Mouse (Mus musculus): ENCODE measurements at regions not wholly inside any gene's neighbourhood (a gene's known extent, or its start where the extent isn't known, plus 50 kb on each side); places are given as distances from the start of the nearest gene placed in this dataset.

DNA sequence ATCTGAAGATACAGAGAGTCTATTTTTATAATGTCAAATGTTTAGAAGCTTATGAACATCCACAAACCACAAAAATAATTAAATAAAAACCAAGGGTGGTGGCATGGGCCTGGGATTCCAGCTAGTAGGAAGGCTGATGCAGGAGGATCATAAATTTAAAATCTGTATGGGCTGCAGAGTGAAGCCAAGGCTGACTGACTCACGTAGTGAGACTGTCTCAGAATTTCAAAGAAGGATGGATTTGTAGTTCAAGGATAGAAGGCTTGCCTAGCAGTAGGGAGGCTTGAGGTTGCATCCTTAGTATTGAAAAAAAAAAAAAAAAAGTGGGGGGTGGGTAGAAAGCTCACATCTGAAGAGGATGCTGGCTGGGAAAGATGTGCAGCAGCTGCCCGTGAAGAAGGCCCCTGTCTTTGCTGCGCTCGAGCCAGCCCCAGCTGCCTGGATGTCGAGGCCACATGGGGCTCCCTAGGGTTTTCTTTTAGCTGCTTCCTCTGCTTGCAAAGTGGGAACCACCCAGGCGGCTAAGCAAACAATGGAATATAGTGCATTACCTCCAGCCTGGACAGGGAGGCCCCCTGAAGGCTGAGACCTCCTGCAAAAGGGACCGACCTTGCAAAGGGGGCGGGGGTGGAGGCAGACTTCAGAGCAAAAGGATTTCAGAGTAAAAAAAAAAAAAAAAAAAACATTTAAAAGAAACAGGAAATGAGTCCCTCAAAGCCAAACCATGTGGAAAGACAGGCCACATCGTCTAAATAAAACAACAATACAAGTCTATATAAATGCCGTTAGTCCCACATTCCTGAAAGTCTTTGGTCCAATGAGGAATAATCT, 101.3 kb downstream of the Tmco5 start:
- DNase-seq = peak; percentile 77

DNA sequence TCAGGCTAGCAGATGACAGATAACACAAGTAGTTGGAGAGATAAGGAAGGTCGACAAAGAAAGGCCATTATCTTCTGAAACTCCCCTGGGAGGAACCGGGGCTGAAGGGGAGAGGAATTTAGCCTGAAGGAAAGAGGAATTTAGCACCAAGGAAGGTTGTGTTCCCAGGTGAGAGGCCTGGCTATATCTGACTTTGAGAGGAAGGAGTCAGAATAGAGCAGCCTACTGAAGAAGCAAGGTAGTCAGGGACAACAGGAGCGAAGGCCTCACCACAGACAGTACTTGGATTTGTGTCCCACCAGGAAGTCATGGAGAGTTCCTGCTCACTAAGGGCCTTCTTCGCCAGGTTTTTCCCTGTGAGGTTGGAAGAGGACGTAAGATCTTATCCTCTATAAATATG, 102.2 kb downstream of the Tmco5 start:
- no peak for DNase-seq

DNA sequence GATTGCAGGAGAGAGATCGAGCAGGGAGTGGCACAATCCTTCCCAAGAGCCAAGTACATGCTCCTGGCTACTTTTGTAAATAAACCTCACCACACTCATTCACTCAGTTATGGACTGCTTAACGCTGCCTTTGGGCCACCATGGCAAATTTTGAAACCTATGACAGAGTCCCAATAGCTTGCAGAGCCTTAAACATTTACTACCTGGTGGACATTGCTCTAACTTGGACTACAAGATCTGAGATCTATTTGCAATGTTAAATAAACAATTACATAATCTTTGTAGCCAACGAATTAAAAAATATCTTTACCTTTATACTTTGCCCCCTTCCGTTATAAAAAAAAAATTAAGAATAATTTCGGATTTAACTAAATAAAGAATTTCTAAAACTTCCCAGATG, 104.9 kb downstream of the Tmco5 start:
- no peak for DNase-seq

DNA sequence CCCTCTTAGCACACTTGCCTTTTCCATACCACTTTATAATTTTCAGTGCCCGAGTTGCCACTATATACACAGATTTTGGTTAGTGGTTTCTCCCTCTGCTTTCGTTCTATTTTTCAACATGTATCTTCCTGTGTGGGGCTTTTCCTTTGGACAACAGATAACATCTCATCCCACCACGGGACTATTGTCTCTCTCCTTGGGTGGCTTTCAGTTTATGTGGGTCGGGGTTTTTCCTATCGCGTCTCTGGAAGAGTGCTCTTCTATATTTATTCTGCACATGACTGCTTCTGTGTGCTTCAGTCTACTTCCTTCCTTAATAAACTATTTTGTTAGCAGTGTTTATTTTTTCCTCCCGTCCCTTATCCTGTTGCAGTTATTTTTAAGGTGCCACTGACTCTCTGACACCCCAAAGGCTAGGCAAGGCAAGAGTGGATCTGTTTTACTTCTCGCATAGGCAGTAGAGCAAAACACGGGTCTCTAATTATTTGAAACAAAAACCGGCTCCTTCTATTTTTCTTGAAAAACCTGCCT, 105.4 kb downstream of the Tmco5 start:
- no peak for DNase-seq

DNA sequence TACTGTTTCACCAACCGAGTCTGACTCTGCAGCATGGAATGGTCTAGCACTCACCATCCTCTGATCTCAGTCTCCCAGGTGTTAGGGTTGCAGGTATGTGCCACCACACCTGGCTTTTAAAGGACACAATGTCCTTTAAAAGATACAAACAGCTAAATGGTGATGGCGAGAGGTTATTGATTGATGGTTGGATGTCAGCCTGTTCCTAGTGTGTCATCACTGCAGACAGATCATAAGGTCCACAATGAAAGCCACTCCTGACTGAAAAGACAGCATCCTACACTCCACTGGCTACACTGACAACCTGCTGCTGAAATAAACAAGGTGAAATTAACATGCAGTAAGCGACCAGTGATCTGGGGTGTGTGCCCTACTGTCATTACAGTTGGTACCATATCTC, 106.1 kb downstream of the Tmco5 start:
- DNase-seq = no peak

DNA sequence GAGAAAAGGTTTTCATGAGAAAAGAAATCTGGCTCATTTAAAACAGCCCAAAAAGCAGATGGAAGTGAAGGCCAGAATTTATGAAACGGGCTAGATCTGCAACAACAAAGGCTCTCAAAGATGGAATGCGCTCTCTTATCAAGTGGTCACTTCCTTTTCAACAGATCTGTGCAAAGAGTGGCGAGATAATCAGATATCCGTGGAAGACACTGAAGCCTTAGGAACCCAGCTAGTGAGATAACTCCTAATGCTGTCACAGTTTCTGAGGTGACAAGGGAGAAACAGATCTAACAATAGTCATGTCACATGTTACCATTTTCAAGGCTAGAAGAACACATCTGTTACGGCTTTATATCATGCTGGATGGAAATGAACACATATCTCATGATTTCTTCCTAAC, 107.1 kb downstream of the Tmco5 start:
- DNase-seq = no peak

DNA sequence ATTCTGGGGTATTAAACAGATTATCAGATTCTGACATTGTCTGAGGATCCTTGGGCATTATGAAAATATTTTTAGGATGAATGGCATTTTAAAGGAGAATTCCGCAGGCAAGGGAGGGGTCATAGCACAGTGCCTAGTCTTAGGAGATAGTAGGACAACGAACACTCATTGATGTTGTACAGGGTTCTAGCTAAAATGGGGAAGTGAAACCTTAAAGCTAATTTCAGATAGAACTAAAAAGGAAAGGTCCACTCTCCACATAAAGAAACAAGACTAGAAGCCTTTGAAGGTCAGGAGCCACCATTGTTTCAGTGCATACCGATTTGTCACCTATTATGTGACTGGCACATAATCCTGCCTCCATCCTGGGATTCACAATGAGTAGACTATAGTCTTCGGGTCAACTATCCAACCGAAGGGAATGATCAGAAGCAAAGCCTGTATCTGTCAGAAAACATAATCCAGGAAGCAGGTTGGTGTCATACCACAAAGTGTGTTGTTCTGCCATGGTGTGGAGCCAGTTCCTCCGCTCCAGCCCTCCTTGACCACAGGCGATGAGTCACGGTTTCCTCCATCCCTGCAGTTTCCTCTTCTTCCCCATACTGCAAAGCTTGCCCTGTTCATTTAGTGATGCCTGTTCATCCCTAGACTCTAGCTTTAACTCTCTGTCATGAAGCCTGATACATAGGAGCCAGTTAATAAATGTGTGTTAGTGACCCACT, 110.6 kb downstream of the Tmco5 start:
- DNase-seq = no peak

DNA sequence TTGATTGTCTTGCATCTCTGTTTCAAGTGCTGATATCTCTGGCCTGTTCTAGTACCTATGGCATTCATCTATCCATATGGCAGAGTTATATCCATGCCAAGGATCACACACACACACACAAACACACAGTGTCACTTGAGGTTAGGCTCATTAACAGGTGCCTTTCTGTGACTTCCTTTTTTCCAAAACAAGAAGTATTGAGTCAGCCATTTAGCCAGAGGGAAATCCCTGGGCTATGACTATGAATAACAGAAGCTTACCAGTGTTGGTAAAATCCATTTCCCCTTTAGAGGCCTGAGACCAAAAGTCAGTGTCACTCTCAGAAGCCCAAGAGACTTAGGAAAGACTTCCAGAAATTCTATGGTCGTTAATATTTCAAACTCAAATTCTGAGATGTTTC, 111.6 kb downstream of the Tmco5 start:
- no peak for DNase-seq

DNA sequence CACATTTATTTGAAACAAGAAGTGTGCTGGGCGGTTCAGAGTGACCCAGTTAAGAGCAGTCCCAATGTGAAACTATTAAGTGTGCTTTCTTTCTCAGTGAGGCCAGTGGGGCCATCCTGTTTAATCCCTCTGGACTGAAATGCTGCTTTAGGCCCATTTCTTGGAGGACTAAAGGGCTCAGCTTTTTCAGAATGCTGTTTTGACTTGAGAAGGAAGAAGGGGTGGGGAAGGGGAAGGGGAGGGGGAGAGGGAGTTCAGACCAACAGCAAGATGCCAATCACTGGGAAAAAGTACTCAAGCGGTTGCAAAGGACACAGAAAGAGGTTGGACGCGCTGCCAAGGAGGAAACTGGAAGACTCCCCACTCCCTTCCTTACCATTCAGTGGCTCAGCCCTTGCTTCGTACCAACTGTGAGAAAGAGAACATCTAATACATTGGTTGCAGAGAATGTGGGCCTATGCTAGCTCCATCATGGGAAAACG, 113.1 kb downstream of the Tmco5 start:
- no peak for DNase-seq

DNA sequence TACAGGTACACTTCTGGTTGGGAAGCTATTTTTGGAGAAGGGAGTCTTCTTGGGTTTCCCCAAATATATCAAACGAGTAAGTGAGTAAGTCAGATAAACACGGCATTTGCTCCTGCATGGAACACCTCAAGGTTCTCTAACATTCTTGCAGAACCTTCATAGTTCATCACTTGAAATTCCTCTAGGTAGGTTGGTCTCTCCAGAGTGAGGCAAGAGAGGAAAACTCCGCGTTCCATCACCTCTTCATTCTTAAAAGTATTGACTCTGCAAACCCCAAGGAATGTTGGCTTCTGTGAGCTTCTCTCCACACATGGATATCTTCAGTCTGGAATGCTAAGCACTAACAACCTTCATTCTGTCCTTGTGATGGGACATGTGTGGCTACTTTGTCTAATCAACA, 115.2 kb downstream of the Tmco5 start:
- no peak for DNase-seq

DNA sequence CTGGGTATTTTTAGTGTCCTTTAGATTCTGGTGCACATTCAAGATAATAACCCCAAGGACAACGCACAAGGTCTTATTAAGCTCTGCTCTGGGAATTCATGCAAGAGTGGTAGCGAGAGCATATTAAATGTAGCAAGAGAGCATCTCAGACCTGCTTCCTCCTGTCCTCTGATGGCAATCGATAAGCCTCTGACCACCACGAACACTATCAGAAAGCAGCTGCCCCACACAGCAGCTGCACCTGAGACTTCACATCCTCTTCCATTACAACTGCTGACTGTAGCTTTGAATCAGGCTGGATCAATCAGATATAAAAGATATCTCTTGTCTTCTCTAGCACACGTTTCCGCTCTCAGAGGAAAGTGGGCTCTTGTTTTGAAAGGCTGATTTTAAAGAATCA, 117.8 kb downstream of the Tmco5 start:
- no peak for DNase-seq

DNA sequence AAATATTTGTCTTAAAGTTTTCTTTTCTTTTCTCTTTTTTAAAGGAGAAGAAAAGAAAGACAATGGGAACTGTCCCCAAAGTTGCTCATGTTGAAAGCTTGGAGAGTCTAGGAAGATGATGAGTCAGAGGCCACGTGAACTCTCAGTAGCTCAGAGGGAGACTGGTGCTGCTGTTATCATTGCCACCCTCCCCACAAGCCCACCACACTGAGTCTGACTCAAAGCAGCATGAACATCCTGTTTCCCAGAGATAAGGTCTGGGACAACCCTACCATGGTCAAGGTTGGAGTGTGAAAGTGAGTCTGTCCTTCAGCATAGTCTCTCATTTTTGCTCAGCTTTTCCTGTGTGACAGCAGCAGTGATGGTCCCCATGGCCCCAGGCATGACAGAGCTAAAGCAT, 120.3 kb downstream of the Tmco5 start:
- DNase-seq = no peak

DNA sequence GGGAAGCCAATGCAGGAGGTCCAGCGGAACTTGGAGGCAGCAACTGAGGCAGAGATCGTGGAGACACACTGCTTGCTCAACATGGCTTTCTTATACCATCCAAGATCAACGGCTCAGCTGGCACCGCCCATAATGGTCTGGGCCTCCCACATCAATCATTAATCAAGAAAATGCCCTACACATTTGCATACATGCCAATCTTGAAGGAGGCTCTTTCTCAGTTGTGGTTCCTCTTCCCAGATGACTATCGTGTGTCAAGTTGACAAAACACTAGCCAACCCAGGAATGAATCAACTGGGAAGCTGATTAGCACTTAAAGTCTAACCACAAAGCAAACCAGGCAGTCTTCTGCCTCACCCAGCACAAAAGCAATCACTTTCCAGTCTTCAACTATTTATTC, 121.1 kb downstream of the Tmco5 start:
- no peak for DNase-seq

DNA sequence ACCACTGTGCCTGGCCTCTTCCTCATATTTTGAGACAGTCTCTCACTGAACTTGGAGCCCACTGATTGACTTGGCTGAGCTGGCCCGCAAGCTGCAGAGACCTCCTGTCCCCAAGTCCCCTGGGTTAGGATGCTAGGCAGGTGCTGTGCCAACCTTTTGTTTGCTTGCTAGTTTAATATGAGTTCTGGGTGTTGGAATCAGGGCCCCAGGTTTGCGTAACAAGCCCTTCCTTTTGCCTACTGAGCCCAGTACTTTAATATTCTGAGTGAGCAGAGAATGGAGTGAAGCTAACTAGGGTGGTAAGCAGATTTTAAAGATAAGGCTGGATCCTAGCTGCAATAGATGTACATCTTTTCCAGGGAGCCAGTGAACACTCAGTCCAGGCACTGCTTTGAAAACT, 117.2 kb upstream of the Spred1 start:
- no peak for DNase-seq

DNA sequence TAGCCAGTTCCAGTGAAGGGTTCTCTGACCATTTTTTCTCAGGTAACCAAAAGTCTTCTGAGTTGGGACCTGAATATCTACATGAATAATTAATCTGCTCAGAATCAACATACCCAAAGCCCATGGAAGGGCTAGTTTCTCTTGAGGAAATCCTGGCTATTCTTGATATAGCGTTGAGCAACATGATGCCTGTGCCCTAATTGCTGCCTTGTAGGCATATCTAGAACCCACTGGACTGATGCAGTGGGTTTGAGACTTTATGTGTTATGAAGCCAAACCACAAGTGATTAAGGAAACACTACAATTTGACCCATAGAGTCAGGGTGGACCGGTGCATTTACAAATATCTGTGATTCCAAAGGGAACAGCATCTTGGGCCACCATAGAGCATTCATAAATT, 114.3 kb upstream of the Spred1 start:
- no peak for DNase-seq

DNA sequence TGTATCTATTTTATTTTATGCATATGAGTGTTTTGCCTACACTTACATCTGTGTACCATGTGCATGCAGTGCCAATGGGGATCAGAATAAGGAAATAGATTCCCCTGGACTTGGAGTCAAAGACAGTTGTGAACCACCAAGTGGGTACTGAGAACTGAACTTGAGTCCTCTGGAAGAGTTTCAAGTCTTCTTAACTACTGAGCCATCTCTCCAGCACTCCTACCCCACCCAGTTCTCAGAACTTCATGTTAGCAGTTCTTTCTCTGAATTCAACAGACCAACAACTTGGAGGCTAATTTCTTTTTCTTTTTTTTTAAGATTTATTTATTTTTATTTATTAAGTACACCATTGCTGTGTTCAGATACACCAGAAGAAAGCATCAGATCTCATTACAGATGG, 112.3 kb upstream of the Spred1 start:
- DNase-seq = no peak

DNA sequence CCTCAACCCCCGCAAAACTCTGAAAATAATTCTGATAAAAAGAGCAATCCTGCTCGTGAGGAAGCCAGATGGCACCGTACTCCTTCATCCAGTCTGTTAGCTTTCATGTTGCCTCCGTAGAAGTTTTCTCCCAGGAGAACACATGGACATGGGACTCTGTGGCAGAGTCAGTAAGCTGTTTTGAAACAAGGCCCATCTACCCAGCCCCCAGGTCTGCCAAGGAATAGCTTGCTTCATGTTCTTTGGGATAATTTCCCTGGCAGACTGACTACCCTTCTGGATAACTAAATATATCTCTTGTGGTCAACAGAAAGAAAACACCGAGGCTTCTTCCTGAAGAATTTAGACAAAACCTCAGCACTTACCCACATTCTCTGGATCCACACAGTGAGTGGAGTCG, 111.2 kb upstream of the Spred1 start:
- no peak for DNase-seq

DNA sequence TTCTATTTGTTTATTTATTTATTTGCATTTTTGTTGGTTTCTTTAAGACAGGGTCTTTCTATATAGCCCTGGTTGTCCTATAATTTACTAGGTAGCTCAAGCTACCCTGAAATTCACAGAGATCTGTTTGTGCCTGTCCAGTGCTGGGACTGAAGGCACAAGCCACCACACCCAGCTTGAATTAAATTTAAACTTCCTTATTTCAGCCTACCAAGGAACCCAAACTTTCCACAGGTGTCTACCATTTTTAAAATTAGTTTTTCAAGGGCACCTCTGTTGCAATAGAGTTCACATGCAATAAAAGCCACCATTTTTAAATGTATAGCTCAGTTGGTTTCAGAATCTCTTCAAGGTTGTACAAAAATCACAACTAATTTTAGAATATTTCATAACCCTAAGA, 110.2 kb upstream of the Spred1 start:
- no peak for DNase-seq

DNA sequence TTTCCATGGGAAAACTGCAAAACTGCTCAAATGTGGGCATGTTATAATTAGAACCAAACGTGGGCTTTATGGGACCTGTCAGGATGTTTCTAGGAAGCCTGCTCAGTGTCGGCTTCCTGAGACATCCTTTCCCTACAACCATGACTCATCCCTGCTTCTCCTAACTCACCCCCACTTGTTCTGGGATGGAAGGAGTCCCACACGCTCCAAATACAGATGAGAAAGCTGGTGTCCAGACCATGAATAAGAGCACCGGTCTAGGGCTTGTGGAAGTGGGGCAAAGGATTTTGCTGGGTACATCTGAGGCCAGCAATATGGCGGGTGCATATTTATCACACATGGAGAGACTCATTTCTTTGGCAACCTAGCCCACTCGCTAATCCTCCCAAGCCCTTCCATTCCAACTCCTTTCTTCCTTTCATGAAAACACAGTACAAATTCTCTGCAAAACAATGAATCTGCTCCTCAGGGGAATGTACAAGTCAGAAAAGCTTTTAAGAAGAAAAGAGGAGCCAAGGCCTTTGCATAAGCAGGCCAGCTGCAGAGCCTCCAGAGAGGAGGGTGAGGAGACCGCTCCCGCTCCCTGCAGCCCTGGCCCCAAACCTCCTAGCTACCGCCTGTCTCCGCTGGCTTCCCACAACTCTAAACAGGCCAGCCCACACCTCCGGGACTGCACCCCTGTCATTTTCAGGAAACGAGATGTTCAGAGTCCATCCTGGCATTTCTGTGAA, 103.1 kb upstream of the Spred1 start:
- peak; percentile 72 for DNase-seq

DNA sequence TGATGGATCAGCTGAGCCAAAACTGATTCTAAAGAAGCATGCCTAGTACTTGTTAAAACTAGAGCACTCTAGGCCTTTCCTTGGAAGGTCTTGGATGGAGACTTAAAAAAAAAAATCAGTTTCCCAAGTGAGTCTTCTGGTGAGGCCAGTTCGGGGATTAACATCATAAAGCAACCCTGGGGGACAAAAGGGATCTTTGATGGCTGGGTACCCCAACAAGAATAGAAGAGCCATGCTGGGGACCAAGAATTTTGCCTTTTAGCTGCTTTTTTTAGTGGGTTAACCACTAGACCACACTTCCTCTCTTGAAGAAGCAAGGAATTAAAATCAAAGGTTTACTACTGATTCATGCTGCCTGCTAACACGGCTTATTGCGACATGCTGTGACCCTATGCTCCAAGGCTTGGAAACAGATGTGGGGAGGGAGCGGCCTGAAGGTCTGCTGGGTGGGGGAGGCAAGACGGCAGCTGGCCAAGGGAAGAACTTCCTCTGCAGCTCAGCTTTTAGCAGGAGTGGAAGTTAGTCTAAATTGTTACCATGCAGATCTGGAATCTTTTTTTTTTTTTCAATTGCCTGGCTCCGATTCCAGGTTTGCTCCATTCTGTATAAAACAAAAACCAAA, 102.1 kb upstream of the Spred1 start:
- DNase-seq = peak; percentile 90

DNA sequence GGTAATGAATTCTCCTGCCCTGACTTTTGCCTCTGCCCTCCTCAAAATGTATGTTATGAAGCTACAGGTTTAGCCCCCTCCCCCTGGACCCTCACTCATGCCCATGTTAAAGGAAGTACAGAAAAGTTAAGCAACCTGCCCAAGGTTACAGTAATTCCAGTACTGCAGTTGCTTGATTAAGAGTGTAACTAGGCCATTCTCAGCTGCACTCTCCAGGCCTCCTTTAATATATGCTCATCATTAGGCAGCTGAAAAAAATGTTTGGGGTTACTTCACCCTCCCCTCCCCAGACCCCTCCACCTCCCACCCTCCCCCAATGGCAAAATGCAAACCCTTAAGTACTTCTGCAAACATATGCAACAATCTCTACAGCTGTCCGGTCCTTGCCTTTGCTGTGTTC, 101.6 kb upstream of the Spred1 start:
- no peak for DNase-seq

DNA sequence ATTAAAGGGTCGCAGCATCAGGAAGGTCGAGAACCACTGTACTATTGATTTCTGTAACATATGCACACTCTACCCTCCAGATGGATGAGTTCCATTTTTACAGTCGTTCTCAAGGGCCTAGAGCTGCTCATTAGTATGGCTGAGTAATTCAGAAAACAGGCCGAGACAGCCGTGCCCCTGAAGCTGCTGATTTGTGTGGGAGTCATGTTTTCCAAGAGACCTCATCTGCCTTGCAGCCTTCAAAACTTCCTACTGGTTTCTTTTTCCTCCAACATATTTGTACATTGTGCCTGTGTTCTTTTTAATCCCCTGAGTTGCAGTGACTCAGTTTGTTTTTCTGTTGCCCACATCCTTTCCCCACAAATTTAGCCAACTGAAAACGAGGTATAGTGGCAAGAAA, 99.4 kb upstream of the Spred1 start:
- no peak for DNase-seq

DNA sequence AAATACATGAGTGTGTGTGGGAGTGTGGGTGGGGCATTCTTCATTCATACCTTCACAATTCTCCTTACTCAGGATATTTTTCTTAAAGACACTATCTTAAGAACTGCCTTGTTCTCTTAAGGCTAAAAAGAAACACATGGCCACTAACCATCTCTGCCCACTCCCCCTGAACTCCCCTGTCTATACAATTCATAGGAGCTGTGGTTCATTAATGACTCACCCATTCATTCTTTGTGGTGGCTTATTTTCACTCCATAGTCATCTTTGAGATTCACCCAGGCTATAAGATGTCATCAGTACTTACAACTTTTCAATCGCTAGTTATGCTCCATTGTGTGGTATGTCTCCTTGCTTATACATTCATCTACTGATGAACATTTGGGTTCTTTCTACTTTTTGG, 97.7 kb upstream of the Spred1 start:
- DNase-seq = no peak

Data from kidney, postnatal 10 days (tissue).